Mouse (Mus musculus) heart, adult 9 months (tissue): Measurements from ENCODE around the gene Csnk2b.
"Not testable (repeated sequence)": the region's sequence is repeated elsewhere in the genome, so short reads cannot be mapped to it uniquely, and the experiment has no call there.

Experiments used
- DNase-seq, 2 experiments: peaks; one replicate each; pipeline ENCODE4 v3.0.0; 2022; ENCODE audit warnings: low spot score in 2 of 2

Csnk2b gene

GRCm38 (mm10) chr17:35153077-35153476 lies 31.2 kb upstream of the Csnk2b start:
- no peak for DNase-seq

- no peak for DNase-seq
Measured at GRCm38 (mm10) chr17:35152121-35152520, 30.3 kb upstream of the Csnk2b start.

GRCm38 (mm10) chr17:35147922-35148639 lies 26.2 kb upstream of the Csnk2b start:
- DNase-seq = no peak

GRCm38 (mm10) chr17:35147348-35147747 lies 25.5 kb upstream of the Csnk2b start:
- no peak for DNase-seq

DNA sequence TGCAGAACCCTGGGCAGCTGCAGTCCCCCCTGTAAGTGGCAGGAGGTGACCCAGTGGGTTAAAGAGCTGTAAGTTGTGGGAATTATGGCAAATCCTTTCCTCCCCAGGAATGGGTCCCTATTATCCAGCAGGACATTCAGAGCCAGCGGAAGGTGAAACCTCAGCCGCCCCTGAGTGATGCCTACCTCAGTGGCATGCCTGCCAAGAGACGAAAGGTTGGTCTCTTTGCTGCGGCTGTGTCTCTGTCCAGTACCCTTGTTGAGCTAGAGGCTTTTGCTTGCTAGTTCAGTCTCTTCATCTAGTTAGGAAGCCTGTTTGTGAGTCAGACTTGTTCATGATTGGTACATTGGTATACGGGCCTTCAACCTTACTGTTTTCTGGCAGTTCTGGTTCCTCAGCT lies 24.3 kb upstream of the Csnk2b start:
- no peak for DNase-seq

GRCm38 (mm10) chr17:35141971-35142370 lies 20.1 kb upstream of the Csnk2b start:
- DNase-seq = no peak

- DNase-seq = no peak
Measured at GRCm38 (mm10) chr17:35140490-35140996, 18.7 kb upstream of the Csnk2b start.

DNA sequence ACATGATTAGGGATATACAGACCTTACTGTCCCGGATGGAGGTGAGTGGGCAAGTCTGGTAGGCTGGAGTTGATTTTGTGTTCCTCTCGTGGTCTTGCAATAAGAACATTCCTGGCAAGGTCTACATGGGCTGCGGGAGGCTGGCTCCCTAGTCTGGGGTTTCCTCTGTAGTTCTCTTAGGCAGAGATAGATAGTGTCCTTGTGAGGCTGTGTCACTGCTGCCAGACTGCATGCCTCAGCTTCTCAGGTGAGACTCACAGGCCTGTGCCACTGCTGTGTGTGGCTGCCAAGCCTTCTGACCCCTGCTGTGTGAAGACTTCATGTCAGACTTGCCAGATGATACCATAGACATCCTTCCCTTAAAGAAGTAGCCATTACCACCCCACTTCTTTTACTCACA lies 17.4 kb upstream of the Csnk2b start:
- no peak for DNase-seq

- DNase-seq = no peak
Measured at GRCm38 (mm10) chr17:35135591-35136320, 13.9 kb upstream of the Csnk2b start.

DNA sequence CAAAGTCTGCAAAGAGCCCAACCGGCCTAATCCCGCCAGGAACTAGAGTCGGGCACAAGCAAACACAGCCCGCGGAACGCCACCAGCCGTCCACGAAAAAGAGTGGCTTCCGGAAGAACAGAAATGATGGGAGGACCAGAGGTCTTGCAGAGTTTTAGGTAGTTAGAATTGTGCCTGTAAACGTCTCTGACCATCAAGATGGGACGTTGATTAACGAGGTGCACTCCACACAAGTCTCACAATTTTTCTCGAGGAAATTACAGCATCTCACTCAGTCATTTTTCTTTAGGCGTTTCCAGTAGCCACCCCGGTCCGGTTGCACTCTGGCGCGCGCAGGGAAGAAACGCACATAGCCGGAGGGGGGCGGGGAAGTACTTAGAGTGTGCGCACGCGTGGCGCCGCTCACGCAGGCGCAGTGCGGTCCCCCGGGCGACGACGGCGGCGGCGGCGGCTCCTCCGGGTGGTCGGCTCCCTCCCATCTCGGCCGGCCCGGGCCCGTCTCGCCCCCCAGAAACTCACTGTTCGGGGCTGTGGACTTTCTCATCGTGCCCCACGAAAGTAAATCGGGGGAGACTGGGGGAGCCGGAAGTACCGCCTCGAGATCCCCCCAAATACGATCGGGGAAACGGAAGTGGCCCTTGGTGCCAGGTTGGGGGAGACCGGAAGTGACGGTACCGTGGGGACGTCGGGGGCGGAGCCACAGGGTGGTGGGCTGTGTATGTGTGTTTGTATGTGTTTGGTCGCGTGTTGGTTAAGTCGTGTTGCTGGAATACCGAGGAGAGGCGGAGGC lies 13.1 kb upstream of the Csnk2b start, which contains the start of gene Bag6:
Gene Bag6, plus strand, starts transcription at position 378 of the 790 bp plus-strand sequence.
- DNase-seq = peak; percentile 96

GRCm38 (mm10) chr17:35133517-35133916 lies 11.7 kb upstream of the Csnk2b start:
- no peak for DNase-seq

DNA sequence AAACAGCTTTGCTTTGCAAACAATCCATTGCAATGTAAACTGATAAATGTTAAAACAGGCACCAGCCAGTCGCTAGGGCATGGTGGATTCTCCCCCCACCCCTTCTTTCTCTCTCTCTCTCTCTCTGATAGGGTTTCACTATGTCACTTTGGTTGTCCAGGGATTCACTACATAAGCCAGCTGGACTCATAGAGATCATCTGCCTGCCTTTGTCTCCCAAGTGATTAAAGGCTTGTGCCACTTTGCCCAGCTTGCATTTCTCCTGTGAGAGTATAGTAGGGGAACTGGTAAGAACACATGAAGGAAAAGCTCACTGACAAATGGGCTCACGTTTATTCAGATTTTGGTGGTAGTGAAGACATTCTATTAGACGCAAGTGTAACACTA lies 10.3 kb upstream of the Csnk2b start:
- no peak for DNase-seq

DNA sequence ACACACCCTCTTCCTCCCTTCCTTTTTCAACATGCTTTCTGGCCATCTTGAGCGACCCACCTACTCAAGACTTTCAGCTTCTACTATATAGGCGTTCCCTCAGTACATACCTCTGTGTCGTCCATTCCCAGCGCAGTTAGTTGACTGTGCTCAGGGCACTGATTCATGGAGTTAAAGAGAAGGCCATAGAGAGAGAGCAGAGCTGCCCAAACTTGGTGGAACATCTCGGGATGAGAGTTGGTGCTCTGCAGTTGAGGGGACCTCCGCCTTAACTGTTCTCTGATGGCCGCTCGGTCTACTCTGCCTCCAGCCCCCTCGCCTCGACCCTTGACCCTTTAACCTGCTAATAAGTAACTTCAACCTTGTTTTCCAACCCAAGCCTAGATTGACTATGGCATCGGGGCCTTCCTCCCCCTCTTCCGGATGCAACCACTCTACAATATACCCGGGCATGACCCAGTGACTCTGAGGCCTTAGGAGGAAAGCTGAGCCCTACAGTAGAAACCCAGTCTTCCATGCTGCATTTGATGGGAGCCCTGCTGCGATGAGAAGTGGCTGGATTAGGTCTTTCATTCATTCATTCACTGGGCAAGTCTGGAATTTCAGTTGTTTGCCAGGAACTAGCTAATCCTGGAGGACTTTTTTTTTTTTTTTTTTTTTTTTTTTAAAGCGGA lies 9.8 kb upstream of the Csnk2b start, which contains the start of gene Apom:
Gene Apom, minus strand, starts transcription at position 551 of the 674 bp plus-strand sequence.
- no peak for DNase-seq

DNA sequence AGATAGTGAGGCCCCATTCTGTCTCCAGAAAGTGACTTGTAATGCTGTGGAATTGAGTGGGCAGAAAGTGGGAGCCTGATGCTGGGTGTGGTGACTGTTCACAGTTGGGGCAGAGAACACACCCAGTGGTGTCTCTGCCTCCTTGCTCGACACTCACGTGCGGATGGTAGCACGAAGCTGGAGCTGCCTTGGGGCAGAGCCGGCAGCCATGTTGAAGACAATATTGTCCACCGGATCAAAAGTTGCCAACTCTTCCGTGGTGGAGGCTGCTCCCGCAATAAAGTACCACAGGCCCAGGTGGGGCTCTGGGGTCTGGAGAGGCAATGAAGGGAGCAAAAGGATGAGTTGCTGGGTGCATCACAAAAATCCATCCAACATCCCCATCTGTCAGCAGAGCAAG lies 9.2 kb upstream of the Csnk2b start:
- DNase-seq = no peak

GRCm38 (mm10) chr17:35128996-35129395 lies 7.1 kb upstream of the Csnk2b start:
- DNase-seq = no peak

- DNase-seq = no peak
Measured at GRCm38 (mm10) chr17:35127017-35127416, 5.2 kb upstream of the Csnk2b start.

- DNase-seq = peak; percentile 81 to 82
Measured at GRCm38 (mm10) chr17:35126206-35126611, 4.4 kb upstream of the Csnk2b start, which contains the start of gene D17H6S53E. Gene D17H6S53E (plus strand): TSS chr17:35126373.

DNA sequence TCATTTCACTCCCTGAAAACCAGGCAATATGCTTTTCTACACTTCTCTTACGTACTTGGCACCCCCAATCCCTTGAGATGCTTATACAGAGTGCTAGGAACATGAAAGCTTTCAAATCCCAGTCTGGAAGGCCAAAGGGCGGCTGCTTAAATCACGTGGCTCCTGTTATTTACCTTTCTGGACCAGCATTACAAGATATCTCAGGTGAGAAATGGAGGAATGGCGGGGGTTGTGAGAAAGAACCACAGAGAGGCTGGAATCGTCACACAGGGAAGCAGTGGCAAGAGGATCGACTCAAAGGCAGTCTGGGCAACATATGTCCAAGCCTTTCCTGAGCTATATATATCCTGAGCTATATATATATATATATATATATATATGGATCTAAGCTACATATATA lies 3.7 kb upstream of the Csnk2b start:
- DNase-seq = no peak

GRCm38 (mm10) chr17:35125081-35125480 lies 3.2 kb upstream of the Csnk2b start:
- no peak for DNase-seq

- DNase-seq = not testable (repeated sequence)
Measured at GRCm38 (mm10) chr17:35124261-35124896, 2.5 kb upstream of the Csnk2b start.

- not testable (repeated sequence) for DNase-seq
Measured at GRCm38 (mm10) chr17:35123287-35123686, 1.4 kb upstream of the Csnk2b start.
